Mouse (Mus musculus) lung, postnatal 36 days (tissue): ENCODE measurements around the gene Ets1.

ENCODE experiments used
- DNase-seq: peaks from one replicate; pipeline ENCODE4 v3.0.0; 2022; ENCODE audit warnings: mixed read lengths

Ets1 gene

GRCm38 (mm10) chr9:32668075-32668673, 32.2 kb downstream of the Ets1 start:
- DNase-seq, result no peak

DNA sequence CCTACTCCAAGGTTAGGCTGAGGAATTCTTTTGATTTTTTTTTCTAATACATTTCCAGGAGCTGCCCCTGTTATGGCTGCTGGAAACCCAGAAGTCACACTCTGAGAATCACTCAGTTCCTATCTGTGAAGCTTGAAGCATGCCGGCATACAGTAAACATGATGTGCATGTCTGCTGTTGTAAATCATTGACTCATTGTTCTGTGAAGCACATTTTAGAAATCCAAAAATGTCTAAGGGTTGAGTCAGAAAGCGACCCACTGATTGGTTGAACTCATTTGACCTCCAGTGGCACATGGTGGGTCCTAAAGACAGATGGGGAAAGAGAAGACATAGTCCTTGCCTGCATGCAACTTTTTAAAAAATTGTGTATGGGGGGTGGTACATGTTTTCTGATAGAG, 33.4 kb downstream of the Ets1 start:
- DNase-seq, result no peak

GRCm38 (mm10) chr9:32671970-32672859, 36.2 kb downstream of the Ets1 start:
- DNase-seq, result peak; percentile 88

DNA sequence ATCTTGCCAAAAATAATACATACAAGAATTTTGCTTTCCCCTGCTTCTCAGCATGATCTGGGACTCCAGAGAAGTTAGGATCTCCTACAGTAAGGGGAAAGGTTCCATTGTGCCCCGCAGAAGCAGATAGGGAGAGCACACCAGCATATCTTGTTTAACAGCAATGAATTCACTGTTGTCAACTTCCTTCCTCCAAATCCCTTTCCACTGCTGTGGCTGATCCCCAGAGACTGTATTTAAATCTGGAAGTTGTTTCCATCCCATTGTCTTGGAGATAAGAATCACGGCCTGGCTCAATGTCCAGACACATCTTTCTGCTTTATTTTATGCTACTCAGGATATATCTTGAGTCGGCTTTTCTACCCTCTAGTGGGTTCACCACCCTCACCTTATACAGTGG, 37.9 kb downstream of the Ets1 start:
- DNase-seq, result peak; percentile 53

DNA sequence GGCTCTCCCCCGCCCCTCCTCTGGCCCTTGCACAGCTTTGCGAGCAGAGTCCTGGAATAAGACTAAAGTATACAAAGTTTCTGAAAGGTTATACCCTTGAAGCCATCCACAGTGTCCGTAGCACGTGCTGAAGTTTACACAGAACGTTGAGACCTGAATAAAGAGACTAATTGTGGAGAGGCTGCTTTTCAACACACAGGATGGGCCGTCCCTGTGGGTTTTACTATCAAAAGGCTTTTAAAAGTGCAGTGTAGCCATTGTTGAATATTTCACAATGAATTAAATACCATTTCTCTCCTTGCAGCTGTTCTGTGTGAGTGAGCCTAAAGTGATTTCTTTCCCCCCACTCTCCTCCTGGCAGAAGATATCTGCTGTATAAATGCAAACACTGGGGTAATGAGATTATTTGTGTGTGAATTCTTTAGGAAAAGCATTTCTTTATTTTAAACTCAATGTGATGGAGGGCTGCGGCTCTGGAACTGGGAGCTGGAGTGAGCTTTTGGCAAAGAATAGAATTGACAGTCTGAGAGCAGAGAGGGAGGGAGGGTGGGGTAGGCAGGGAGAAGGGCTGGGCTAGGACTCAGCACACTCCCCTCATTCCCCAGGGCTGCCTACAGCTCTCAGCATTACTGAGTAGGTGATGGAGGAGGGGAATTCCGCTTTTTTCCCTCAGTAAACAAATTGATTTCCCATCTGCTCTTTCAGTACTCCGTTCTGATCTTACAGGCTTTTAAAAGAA, 39.8 kb downstream of the Ets1 start:
- DNase-seq, result no peak

DNA sequence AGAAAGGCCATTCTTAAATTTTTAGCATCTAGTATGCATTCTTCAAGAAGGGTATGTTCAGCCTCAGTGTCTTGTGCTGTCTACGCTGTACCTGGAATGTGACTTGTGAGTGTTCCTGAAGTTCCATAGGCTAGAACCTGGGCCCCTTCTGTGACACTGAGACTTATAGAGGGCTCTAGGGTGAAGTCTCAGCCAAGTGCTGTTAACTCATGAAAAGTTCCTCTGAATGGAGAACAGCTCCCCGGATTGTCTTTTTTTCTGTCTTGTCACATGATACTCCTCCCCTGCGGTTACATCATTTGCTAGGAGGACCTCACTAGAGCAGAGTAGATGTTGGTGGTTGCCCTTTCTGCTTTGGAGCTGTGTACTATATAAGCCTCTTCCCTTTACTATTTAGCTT, 40.5 kb downstream of the Ets1 start:
- DNase-seq, result no peak

DNA sequence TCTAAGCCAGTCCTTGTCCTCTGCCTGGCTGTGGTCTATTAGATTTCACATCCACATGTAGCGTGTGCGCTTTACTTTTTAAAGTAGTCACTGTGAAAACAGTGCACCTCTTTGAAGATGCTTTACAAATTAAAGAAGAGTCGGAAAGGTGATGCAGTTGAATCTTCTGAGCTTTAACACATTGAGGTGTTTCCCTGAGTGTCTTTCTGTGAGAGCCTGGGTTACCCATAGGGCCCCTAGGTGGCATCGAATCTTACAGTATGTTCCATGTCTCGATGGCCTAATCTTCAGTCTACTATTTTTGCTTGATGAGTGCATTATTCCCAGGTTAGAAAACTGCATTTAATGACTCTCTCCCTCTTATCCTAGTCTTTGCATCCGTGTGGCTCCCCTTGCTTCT, 41.6 kb downstream of the Ets1 start:
- no peak for DNase-seq

DNA sequence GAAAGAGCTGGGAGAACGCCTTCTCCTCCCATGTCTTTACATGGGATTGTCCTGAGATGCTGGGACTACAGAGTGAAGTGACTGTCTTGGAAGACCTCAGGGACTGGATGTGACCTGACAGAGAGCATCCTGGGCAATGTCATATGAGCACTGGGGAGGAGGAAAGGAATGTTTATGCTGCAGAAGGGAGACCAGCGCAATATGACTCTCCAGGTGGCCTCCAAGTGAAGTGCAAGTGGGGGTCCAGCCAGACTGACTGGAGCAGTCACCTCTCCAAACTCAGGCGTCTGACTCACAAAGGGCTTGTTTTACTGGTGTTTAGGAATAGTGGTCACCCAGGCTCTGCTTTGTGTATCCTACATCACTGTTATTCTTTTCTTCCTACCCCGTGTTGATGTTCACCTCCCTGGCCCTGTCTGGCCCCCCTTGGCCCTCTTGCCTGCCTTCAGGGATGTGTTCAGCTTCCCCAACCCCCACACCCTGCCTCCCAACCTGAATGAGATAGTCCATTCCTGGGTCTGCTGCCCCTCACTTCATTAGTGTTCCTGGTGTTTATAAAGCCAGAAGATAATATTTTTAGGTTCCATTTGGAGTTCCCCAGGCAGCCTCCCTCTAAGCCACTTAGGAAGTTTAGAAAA, 42.2 kb downstream of the Ets1 start:
- DNase-seq, result no peak

DNA sequence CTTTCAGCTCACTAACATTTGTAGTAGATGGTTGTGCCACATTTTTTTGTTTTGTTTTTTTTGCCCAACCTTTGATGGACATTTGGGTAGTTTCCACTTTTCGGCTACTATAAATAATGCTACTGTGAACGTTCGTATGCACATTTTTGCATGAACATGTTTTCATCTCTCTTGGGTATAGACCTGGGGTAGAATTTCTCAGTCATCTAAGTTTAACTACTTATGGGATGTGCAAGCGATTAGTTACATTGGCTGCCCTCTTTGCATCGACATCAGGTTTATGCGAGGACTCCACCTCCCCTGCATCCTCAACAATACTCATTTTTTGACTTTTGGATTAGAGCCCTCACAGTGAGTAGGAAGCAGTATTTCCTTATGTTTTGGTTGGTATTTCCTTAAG, 43.5 kb downstream of the Ets1 start:
- DNase-seq, result no peak

- no peak for DNase-seq
These were observed 44.2 kb downstream of the Ets1 start for GRCm38 (mm10) chr9:32680201-32680600.

DNA sequence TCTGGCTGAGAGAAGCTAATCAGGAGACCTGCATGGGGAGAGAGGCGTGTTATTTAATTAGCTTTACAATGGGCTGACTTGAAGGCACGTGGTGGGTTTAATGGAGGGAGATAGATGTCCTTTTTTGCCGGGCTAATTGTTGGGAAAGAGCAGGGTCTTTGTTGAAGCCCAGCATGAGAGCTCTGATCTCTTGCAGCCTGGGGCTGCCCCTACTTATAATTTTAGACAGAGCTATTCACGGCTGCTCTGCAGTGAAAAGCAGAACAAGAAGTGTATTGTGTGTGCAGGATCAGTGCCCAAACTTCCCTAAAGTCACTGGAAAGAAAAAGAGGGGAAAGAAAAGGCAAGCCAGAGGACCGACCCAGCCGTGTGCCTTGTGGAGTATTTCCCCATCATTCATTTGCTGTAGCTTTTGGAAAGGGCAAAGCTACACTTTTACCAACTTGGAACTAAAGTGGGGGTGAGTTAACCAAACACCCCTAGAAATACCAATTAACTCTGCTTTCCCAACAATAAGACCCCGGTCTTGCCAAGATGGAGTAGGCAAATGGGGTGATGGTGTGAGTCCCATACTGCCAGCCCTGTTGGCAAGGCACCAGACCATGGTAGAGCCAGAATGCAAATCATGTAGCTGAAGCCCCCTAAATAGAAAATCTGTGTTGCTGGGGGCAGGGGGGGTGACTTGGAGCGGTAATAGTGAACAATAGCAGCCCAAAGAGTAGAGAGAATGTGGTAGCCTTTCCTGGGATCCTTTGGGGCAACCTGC, 50.0 kb downstream of the Ets1 start:
- no peak for DNase-seq

DNA sequence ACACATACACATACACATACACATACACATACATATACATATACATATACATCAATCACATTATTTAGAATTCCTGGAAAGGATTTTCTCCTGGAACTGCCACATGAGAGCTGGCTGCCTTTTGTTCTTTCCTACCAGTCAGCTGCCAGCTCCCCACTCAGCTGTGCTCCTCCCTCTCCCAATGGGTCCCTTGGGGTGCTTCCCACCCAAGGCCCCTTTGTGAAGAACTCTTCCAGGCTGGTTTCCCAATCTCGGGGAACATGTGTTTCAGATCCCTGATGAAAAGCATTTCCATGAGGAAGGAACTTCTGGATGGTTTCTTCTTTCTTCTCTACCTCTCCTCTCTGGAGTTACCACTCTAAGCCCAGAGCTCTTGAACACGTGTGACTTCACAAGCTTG, 52.3 kb downstream of the Ets1 start:
- no peak for DNase-seq

- DNase-seq, result no peak
These were observed 55.3 kb downstream of the Ets1 start for GRCm38 (mm10) chr9:32691151-32691925.

- no peak for DNase-seq
These were observed 56.9 kb downstream of the Ets1 start for GRCm38 (mm10) chr9:32692944-32693343.

- no peak for DNase-seq
These were observed 57.4 kb downstream of the Ets1 start for GRCm38 (mm10) chr9:32693411-32693810.

DNA sequence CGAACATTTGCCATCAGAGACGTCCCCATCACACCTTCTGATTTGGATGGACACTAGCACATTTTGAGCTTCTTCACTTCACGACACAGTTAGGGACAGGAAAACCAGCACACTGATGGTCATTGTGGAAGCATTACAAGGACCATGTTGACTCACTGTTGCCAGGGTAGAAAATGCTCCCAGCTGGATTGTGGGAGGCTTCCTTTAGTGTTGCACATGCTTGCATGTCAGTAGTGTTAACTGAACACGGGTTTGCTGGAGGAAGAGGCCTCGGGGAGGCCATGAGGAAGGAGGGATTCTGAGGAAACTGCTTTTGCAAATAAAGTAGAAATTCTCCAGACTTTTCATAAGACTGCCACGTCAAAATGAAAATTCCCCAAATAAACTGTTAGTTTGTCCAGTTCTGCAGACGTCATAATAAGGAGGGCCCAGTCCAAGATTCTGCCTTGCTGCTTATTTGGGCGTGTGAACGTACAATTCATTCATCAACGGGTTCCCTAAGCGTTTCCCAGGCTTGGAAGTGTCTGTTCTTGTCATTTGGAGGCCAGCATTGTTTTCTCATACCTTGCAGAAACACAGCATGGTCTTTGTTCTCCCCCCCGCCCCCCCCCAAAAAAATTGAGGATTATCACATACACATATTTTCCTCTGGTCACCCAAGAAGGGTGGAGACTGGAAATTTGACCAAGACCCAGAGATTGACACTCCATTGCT, 58.2 kb downstream of the Ets1 start:
- no peak for DNase-seq

- DNase-seq, result no peak
These were observed 59.0 kb downstream of the Ets1 start for GRCm38 (mm10) chr9:32694916-32695490.

- peak; percentile 98 for DNase-seq
These were observed 59.6 kb downstream of the Ets1 start for GRCm38 (mm10) chr9:32695492-32696190.

DNA sequence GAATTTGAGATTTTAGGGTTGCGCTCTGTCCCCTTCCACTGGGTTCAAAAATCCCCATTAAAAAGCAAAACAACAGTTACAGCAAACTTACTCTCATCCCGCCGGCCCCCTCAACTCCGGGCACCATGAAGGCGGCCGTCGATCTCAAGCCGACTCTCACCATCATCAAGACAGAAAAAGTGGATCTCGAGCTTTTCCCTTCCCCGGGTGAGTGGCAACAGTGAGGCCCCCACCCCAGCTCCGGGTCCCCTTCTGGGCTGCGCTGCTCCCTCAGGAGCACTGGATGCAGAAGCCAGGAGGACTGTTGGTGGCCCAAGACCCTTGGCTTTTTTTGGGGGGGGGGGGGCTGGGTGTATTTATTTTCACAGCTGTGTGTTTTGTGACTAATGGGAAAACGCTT, 60.2 kb downstream of the Ets1 start:
- no peak for DNase-seq

DNA sequence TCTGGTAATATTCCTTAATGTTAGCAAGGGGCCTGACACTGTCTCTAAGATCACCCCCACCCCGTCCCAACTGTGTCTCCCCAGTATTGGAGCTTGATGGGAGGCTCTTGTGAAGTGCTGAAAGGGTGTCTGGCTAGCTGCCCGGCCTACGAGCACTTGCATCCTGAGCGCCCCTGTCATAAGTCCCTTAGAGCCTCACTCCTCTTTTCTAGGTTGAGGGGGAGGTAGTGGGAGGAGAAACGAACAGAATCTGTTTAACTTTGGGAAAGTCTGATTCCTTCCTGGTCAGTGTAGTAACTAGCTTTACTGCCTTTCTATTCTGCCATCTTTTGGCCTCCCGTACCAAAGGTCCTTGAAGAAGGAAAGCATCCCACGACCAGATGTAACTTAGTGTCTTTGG, 60.7 kb downstream of the Ets1 start:
- peak; percentile 86 for DNase-seq
